Mouse (Mus musculus) myocyte (in vitro differentiated cells): ENCODE results near the gene Luzp1.

ENCODE experiments used
- E2F4 ChIP-seq: IDR thresholded peaks from one replicate; pipeline ENCODE4 v1.6.1; 2011; ENCODE audit warnings: mild to moderate bottlenecking, control low read depth, moderate library complexity; ENCODE audit not compliant: insufficient read depth
- MAX ChIP-seq: IDR thresholded peaks from one replicate; pipeline ENCODE4 v1.6.1; 2011; ENCODE audit warnings: low read depth, mild to moderate bottlenecking, control low read depth
- POLR2A ChIP-seq: IDR thresholded peaks from one replicate; pipeline ENCODE4 v1.6.1; 2011; ENCODE audit warnings: low read depth, mild to moderate bottlenecking, control low read depth, moderate library complexity; ENCODE audit not compliant: insufficient read length
- SRF ChIP-seq: IDR thresholded peaks from one replicate; pipeline ENCODE4 v1.6.1; 2011; ENCODE audit warnings: low read depth; ENCODE audit not compliant: control insufficient read depth, insufficient read length

DNA sequence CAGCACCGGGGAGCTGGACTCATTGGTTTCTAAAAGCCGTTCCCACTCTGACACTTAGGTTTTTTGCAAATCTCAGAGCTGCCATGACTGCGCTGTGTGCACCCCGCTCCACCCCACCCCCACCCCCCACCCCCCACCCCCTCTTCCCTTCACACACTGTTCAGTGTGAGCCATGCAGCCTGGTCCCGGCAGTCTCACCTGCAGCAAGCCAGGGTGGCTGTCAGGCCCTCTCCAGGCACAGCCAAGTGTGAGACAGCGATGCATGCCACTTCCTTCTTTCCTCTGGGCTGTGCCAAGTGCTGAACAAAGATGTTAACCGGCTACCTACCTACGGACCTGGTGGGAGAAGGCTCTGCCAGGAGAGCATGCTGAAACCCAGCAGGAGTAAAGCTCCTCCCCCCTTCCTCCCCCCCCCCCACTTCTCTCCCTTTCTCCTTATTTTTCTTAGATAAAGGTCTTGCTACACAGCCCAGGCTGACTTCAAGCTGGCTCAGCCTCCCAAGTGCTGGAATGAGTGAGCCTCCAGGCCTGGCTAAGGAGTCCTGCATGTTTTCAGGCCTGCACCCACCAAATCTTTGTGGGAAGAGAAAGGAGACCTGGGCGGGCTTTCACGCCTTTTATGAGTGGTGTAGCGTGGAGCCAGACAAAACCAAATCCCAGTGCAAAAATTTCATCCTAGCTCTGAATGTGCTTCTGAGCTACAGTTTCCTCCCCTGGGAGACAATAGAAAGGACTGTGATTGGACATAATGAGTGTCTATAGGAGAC is 38.8 kb upstream of the Luzp1 start:
- TF ChIP-seq POLR2A (no peak), E2F4 (no peak), SRF (no peak), MAX (no peak)
